Mouse (Mus musculus): Measurements from ENCODE around the gene Actr8.

Actr8 gene

DNA sequence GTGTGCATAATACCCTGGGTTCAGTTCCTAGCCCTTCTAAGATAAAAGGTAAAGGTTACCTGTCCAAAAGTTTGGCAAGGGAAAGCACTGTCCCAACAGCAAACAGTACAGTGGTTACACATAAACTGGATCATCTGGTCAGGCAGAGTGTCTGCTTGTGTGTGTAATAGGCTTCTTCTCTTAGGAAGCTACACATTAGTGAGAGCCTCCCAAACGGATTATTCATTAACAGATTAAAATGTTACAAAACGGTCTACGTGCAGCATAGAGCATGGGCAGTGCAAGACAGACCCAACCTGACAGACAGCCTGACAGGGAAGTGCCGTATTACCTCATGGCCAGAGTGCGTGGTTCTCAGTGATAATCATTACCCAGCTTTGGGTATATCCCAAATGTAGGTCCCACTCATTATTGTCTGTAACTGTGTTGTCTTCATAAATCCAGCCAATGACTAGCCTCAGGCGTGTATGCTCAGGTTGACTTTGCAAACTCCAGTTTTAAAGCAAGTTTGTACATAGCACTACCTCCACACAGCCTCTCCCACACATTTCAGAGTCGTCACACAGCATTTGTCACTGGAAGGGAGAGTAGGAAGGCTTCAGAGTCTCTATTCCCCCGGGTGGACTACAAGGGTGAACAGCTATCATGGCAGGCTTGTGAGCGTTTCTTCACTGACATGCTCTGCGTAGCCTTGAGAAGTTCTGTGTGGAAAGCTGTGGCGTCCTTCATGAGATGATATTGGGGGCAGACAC, 18.0 kb downstream of the Actr8 start:
- DNase-seq (ENCODE audit: low spot score), result no peak

DNA sequence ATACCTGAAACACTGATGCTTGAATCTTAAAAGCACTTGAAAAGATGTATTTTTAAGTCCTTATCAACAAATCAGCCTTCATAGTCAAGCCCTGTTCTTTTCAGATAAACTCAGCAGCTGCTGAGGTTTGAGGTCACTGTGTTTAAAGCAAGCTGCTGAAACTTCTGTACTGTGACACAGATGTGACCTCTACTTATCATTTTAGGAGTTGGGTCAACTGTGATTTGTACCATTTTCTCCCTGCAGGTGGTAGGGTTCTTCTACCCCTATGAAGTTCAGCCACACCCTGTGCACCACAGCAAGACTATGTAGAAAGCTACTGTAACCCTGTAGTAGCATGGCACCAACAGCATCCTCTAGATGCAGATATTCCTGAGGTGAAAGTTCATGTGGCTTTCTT, 19.2 kb downstream of the Actr8 start:
- DNase-seq (ENCODE audit: low spot score), result no peak

DNA sequence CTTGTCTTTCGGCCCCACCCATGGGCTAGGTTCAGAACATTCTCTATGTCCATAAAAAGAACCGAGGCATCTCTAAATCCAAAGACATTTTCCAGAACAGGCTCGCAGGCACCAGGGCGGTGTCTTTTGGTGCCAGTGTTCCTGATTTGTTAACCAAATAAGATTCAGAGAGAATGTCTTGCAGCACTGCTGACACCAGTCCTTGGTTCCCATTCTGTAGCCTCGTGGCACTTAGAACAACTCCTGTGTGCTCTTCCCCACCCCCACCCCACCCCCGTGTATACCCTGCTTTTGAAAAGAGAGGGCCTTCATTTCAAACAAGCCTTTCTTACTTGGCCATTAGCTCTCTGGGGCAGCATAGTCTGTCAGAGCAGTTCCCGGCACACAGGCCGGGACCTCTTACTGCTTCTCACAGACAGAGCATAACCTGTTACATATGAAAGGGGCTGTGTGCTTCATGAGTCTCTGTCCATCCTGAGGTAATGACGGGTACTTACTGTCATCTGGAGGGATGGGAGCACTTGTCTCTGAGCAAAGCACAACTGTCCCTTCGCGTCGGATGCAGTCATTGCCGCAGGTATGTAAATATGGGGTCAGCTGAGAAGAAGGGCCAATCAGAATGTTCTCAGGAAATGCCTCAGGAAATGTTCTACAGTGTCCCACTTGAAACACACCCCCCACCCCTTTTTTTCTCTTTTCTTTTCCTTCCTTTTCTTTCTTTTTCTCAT, 20.8 kb downstream of the Actr8 start:
- no peak for DNase-seq (ENCODE audit: low spot score)

DNA sequence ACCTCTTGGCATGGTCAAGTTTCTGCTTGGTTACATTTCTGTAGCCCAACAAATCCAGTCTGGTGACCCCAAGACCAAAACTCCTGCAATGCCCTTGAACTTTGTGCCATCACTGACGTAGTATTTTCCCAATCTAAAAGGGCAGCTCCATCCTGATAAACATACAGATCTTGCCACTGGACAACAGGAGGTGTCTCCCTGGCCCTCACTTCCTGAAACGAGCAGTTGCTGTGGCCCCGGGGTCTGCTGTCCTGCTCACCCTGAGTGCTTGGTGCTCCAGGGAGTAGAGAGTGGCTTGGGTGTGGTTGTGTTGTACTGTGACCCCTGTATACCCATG, 21.3 kb downstream of the Actr8 start:
- no peak for DNase-seq (ENCODE audit: low spot score)

DNA sequence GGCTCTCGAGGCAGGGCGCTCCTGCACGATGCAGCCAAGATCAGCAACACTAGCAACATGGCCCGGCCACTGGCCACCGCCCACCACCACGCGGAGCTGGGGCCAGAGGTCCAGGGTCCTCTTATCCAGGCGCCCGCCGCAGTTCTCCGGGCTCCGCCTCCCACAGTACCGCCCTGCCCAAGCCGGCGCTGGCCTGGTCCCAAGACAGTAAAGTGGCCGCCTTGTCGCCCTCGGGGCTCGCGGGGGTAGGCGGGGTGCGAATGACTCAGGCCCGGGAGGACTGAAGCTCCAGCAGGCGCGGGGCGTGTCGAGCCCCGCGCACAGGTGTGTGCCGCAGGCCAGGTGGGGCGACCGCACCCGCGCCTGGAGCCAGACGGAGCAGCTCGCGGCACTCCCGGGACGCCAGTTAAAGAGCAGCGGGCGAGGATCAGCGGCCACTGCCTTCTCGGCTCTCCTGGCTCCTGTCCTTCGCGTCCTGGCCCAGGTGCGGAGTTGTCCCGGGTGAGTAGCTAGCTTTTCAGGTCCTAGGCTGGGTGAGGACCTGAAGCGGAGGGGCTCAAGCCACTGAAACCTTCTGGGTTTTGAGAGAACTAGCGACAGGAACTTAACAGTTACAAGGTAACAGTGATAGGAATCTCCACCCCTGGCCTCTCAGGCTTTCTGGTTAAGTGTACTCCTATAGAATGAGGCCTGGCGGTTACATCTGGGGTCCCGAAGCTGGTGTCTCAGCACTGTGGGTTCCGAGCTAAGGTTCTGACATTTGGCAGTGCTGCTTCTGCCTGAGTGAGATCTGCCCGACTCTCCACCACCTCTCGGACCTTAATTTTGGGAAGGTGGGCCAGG, 30.8 kb downstream of the Actr8 start, which contains the start of the genes Il17rb and Chdh:
Gene Il17rb, minus strand, starts transcription at position 164 of the 843 bp plus-strand sequence.
Gene Chdh, plus strand, starts transcription at position 291 of the 843 bp plus-strand sequence.
- DNase-seq (ENCODE audit: low spot score), result no peak

DNA sequence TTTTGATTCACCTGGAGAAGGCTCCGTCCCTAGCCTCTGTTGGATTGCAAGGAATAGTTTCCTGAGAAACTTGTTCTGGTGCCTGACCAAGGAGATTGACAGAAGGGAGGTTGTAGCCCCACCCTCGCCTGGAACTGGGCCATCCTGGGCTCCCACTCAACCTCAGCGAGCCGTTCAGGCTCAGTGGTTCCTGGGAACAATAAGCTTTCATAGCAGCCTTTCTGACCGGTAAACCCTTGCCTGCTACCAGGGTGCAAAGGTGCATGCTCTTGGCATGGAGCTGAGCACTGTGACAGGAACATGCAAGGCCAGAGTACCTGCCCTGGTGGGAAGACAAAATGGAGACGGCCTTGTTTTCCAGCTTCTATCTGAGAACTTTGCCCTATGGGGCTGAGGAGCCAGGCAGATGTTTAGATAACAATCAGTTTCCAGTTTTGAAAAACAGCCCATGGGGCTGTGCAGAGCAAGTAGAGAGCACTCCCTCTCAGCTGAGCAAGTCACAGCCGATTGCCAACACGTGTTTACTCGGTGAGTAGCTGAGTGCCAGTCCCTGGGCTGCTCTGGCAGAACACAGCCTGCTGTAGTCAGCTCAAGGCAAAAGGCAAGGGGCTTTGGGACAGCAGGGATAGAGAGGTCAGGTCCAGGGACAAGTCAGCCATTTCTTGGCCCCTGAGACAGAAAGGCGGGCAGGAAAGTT, 31.9 kb downstream of the Actr8 start:
- no peak for DNase-seq (ENCODE audit: low spot score)

DNA sequence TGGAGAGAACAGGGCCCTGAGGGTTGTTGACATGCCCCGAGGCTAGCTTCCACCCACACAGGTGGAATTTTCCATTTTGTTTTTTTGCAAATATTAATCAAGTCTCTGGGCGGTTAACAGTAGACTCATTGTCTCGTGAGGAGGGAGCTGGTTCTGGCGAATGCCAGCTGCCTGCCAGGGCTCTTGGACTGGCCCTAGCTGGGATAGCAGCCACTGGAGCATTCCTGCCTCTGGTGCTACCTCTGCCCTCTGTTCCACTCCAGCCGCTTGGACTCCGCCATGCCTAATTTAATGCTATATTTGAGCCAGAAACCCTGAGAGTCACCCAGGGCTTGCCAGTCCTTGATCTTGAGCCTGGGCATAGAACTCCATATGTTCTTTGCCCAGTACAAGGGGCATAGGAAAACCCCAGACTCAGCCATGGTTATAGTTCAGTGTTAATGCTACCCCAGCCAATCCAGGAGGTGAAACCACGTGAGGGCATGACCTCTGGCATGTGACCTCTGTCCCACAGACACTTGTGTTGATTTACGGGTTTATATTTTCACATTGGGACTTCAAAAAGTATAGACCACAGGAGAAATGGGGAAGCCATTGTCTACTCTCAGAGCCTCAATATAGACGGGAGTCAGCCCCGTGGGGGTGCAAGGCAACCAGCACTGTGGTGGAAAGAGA, 33.9 kb downstream of the Actr8 start:
- DNase-seq (ENCODE audit: low spot score), result no peak

DNA sequence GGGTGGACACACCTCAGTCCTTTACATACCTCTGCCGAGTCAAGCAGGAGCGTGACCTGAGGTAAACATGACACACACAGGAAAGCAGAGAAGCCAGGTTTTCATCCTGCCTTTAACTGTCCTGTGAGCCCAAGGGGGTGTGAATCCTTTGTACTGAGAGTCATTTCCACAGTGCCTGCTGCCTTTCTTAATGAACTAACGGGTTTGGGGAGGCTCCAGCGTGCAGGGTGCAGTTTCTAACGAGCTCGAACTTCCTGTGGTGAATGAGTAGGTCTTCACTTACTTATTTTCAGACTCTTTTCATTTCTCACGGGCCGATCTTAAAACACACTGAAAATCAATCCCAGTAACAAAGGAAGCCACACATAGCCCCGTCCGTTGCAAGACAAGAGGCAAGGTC, 36.4 kb downstream of the Actr8 start:
- DNase-seq (ENCODE audit: low spot score), result peak; percentile 20

DNA sequence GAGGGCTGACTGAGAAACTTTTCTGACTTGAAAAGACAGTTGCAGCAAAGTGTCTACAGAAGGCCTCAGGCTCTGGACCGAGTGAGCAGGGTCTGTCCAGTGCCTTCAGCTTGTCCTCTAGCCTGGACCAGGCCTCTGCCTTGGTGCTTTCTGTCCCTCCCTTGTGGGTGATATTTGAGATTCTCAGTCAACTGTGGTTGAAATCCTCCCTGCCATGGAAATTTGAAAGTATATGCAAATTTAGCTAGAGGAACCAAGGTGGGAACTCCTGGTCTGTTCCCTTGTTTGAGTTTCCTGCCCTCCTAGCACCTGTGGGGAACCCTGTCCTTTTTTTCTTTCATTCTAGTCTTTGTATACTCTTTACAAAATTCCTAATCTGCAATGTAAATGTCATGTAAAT, 36.9 kb downstream of the Actr8 start:
- DNase-seq (ENCODE audit: low spot score), result no peak

DNA sequence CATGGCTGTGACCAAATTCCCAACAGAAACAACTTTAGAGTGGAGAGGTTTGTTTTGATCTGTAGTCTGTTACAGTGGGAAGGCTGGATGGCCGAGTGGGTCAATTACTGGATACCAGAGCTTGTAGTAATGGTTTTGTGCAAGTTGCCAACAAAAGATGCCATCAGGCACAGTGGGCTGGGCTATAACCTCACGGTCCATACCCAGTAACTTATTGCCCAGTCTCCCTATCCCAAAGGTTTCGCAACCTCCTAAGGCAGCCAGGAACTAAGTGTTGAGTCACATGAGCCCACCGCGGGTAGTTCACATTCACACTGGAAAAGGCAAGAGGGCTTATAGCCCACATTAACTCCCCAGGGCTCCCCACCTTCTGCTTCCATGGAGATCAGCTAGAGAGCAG, 38.5 kb downstream of the Actr8 start:
- no peak for DNase-seq (ENCODE audit: low spot score)

DNA sequence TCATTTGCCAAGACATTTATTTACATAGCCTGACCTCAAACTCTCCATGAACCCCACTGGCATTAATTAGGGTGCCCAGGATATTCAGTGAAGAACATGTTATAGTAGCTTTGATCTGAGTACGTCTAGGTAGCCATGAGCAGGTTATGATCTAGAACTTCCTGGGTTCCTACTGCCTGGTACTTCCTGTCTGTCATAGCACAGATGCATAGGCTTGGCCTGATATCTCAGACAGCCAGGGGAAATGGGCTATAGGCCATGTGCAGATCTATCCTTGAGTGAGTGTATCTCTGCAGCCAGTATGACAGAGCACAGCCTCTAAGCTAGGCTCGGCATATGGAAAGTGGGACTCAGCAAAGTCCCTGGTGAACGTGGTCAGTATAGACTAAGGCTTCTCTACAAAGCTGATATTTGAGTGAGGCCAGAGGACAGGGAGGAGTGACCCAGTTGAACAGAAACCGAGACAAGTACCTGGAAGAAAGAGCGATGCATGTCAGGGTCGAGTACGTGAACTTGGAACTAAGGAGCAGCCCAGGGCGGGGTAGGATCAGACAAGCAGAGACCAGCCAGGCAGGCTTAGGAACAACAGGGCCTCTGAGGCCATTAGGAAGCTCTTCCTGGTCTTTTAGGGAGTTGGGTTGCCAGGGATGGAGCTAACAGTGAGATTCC, 39.8 kb downstream of the Actr8 start:
- DNase-seq (ENCODE audit: low spot score), result no peak

DNA sequence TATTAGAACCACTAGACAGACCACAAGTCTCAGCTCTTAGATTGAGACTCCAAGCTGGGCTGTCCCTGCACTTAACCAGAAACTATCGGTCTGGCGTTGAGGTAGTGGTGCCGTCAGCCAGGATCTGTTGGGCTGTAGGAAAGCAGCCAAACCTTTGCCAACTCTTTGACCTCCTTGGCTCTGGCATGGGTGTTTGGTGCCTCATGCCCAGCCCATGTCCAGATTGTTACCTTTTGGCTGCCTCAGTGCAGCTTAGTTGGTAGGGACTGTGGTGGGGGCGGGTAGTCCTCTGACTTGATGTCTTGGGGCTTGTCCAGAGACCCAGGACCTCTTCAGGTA, 40.3 kb downstream of the Actr8 start:
- DNase-seq (ENCODE audit: low spot score), result no peak

DNA sequence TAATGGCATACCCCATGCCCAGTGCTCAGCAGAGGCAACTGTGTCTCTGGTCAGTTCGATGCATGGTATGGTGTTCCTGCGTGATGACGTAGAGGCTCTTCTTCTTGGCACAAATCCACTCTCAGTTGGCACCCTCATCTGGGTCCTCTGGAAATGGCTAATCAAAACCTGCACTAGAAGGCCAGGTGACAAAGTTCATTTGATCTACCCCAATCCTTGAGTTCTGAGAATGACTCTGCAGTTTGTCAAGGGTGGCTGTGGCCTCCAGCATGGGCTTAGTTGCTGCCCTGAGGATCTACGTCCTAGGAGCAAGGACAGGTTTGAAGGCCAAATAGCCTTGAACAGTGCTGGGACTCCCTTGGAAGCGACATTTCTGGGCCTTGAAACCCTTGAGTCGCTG, 40.7 kb downstream of the Actr8 start:
- DNase-seq (ENCODE audit: low spot score), result no peak

DNA sequence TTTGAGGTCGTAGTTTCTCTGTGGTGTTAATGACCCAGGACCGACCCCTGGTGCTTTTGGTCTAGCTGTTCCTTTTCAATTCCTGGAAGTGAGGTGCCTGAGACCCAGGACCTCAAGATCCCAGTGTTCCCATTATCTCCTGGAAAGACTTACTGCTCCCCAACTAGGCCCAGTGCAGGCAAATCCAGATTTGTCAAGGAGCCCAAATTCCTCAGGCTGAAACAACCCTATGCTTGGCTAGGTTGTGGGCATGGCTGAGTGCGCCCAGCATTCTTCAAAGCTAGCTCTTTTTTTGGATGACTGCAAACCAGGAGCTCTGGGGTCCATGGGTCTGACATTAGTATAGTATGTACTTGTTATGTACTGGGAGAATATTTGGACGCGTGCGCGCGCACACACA, 41.2 kb downstream of the Actr8 start:
- DNase-seq (ENCODE audit: low spot score), result no peak

DNA sequence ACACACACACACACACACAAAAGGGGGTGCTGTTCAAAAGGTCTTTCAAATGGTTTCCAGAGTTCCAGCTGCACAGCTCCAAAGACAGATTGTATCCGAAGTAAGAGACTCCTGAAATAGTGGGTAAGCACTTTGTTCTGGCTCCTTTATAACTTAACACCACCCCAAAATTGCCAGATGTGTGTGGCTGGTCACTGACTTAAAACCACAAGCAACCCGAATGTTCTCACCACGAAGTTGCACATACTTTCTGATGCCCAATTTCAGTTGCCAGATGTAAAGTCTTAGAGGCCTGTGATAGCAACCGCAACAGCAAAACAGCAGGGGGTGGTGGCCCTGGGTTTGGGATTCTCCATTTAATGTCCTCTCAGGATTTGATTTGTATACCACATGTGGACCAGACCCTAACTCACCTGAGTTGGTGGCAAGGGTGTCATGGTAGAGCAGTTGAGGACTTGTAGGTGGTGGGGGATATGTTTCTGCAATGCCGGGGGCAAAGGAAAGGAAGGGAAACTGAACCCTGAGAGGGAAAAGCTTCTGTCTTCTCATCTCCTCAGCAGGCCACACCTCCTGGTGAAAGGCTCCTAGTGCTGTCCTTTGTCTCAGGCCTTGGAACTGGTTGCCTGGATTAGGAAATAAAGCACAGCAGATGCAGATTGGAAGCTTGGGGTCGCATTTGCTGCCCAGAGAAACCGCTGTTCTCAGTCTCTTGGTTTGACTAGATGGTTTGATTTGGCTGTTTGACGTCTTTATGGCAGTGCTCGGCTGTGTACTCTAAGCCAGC, 41.8 kb downstream of the Actr8 start:
- no peak for DNase-seq (ENCODE audit: low spot score)

DNA sequence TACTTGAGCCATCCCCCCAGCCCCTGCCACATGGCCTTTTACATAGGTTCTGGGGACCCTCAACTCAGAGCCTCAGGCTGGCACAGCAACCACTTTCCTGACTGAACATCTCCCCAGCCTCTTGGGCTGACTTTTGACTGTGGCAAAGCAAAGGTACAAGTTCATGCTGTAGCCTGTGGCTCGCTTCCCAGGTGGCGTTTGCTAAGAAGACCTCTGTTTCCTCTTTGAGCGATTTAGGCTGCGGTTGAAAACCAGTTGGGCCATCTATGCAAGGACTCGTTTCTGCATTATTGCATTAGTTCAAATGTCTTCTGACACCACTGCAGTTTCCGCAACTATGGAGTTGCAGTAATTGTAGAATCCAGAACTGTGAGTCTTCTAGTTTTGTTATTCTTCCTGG, 44.3 kb downstream of the Actr8 start:
- DNase-seq (ENCODE audit: low spot score), result no peak

DNA sequence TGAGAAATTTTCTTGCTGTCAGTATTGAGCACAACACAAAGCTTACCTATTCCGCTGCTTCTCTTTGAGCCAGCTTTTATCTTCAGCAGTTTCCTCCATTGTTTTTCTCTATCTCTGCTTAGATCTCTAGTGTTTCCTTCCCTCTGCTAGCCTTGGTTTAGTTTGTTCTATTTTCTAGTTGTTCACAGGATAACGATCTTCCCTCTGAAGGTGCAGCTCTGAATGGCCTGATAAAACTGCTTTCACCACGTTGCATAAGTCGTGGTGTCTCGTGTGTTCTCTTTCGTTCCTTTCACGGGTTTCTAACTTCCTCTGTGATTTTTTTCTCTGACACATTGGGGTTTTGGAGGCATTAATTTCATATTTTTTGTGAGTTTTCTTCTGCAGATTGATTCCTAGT, 46.2 kb downstream of the Actr8 start:
- DNase-seq (ENCODE audit: low spot score), result peak; percentile 20

DNA sequence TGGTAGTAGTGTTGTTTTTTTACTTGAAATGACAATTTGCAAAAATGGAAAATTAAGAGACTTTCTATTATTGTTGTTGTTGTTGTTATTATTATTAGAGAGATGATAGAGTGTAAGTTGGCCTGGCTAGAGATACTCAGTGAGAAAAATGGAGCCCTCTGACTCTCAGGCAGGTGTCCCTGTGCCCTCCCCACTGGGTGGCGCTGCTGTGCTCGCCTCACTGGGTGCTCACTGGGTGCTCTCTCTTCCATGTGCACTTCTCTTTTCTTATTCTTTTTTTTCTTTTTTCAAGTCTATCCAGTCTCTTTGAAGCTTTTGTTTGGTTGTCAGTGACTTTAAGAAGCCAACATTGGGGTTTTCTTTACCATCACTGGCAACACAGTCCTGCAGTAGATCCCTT, 49.2 kb downstream of the Actr8 start:
- DNase-seq (ENCODE audit: low spot score), result peak; percentile 48

DNA sequence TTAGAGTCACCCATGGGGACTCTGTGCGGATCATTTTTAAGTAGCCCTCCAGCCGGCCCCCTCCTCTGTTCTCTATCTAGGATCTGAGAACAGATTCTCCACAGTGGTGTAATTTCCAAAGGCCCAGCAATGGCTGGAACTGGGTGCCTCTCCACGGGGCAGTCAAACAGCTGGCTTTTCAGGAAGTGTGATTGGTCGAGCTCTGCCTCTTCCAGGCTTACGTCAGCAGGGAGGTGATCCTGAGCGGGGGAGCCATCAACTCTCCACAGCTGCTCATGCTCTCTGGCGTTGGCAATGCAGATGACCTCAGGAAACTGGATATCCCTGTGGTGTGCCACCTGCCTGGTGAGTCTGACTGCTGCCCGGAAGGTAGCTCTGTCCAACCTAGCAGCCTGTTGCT, 55.3 kb downstream of the Actr8 start:
- no peak for DNase-seq (ENCODE audit: low spot score)

DNA sequence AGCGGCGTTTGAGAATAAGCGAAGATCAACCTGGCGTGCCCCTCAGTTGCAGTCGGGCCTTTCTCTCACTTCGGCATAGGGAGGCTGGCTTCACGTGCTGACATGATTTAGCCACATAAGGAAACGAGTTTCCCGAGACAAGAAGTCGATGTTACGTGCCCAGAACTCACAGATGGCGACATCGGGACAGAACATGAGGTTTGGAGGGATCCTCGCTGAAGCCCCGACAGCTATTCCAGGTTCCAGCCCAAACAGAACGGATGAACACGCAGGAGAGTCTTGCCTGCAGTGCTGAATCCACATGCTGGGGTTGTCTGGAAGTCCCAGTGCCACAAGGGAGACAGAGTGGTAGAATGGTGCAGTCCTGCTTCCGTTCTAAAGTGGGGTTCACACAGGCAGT, 60.3 kb downstream of the Actr8 start:
- DNase-seq (ENCODE audit: low spot score), result no peak

Measured in T-cell, adult 2 months (primary cell).